Mouse (Mus musculus): ENCODE data around the gene Mybpc3. TPM values are rescaled to one million over a fixed set of nuclear protein-coding genes. Genes with fewer than 3 reads are reported as not detected.

The Mybpc3 gene
- total RNA-seq, 2 experiments from 2014 or later, result 0.09 TPM; not detected in 1

GRCm38 (mm10) chr2:91152885-91153377, 35.0 kb downstream of the Mybpc3 start:
- intact Hi-C loops (cut with DNase I; ENCODE audit: low total_unique reads), result no loop called here
- DNase-seq, result no peak

- DNase-seq, result no peak
- intact Hi-C loops (cut with DNase I; ENCODE audit: low total_unique reads), result no loop called here
These were observed 36.1 kb downstream of the Mybpc3 start for GRCm38 (mm10) chr2:91154091-91154490.

GRCm38 (mm10) chr2:91157002-91157752, 39.2 kb downstream of the Mybpc3 start:
- intact Hi-C loops (cut with DNase I; ENCODE audit: low total_unique reads), result no loop called here

GRCm38 (mm10) chr2:91160591-91160990, 42.6 kb downstream of the Mybpc3 start:
- intact Hi-C loops (cut with DNase I; ENCODE audit: low total_unique reads), result no loop called here
- no peak for DNase-seq

More at GRCm38 (mm10) chr2:91157002-91157752, 39.2 kb downstream of the Mybpc3 start:
- DNase-seq, result no peak

GRCm38 (mm10) chr2:91162952-91163351, 45.0 kb downstream of the Mybpc3 start:
- no peak for DNase-seq
- intact Hi-C loops (cut with DNase I; ENCODE audit: low total_unique reads), result no loop called here

GRCm38 (mm10) chr2:91163532-91163931, 45.6 kb downstream of the Mybpc3 start:
- DNase-seq, result no peak
- intact Hi-C loops (cut with DNase I; ENCODE audit: low total_unique reads), result no loop called here

- no peak for DNase-seq
- intact Hi-C loops (cut with DNase I; ENCODE audit: low total_unique reads), result no loop called here
These were observed 47.0 kb downstream of the Mybpc3 start for GRCm38 (mm10) chr2:91164991-91165390.

- DNase-seq, result no peak
- intact Hi-C loops (cut with DNase I; ENCODE audit: low total_unique reads), result no loop called here
These were observed 49.7 kb downstream of the Mybpc3 start for GRCm38 (mm10) chr2:91167629-91168028.

- DNase-seq, result no peak
- intact Hi-C loops (cut with DNase I; ENCODE audit: low total_unique reads), result no loop called here
These were observed 51.8 kb downstream of the Mybpc3 start for GRCm38 (mm10) chr2:91169587-91170322.

- DNase-seq, result no peak
- intact Hi-C loops (cut with DNase I; ENCODE audit: low total_unique reads), result no loop called here
These were observed 57.5 kb downstream of the Mybpc3 start for GRCm38 (mm10) chr2:91175490-91175889.

GRCm38 (mm10) chr2:91176234-91176633, 58.3 kb downstream of the Mybpc3 start:
- intact Hi-C loops (cut with DNase I; ENCODE audit: low total_unique reads), result no loop called here

GRCm38 (mm10) chr2:91179825-91180224, 61.9 kb downstream of the Mybpc3 start:
- intact Hi-C loops (cut with DNase I; ENCODE audit: low total_unique reads), result no loop called here
- no peak for DNase-seq

More at GRCm38 (mm10) chr2:91176234-91176633, 58.3 kb downstream of the Mybpc3 start:
- DNase-seq, result no peak

GRCm38 (mm10) chr2:91180706-91181105, 62.8 kb downstream of the Mybpc3 start:
- no peak for DNase-seq

GRCm38 (mm10) chr2:91182016-91182404, 64.1 kb downstream of the Mybpc3 start:
- intact Hi-C loops (cut with DNase I; ENCODE audit: low total_unique reads), result no loop called here
- no peak for DNase-seq

More at GRCm38 (mm10) chr2:91180706-91181105, 62.8 kb downstream of the Mybpc3 start:
- intact Hi-C loops (cut with DNase I; ENCODE audit: low total_unique reads), result no loop called here

- DNase-seq, result peak; percentile 53
- intact Hi-C loops (cut with DNase I; ENCODE audit: low total_unique reads), result no loop called here
These were observed 64.6 kb downstream of the Mybpc3 start for GRCm38 (mm10) chr2:91182405-91183147.

GRCm38 (mm10) chr2:91183148-91183513, 65.2 kb downstream of the Mybpc3 start:
- DNase-seq, result peak; percentile 88
- intact Hi-C loops (cut with DNase I; ENCODE audit: low total_unique reads), result no loop called here

GRCm38 (mm10) chr2:91183711-91184405, 65.9 kb downstream of the Mybpc3 start, which contains the start of gene Madd:
Gene Madd, minus strand, starts transcription at chr2:91183837.
- intact Hi-C loops (cut with DNase I; ENCODE audit: low total_unique reads), result no loop called here
- no peak for DNase-seq

All from gastrocnemius, postnatal 14 days (tissue).